Mouse (Mus musculus): ENCODE measurements around the gene Tas2r113.
"Not testable (repeated sequence)": the region's sequence is repeated elsewhere in the genome, so short reads cannot be mapped to it uniquely, and the experiment has no call there.

Gene Tas2r113

GRCm38 (mm10) chr6:132892711-132893110 lies at the start of gene Tas2r113:
Gene Tas2r113 (plus strand): TSS chr6:132893011.
- no peak for DNase-seq

GRCm38 (mm10) chr6:132846842-132847241 lies 46.0 kb upstream of the Tas2r113 start, which contains the start of gene Tas2r123:
Gene Tas2r123 (plus strand): TSS chr6:132847142.
- DNase-seq, result no peak

- no peak for DNase-seq
Observed at GRCm38 (mm10) chr6:132855138-132855537, 37.7 kb upstream of the Tas2r113 start, which contains the start of gene Tas2r116. Gene Tas2r116 (plus strand): TSS chr6:132855438.

- DNase-seq, result no peak
Observed at GRCm38 (mm10) chr6:132867708-132868107, 25.1 kb upstream of the Tas2r113 start, which contains the start of gene Tas2r110. Gene Tas2r110 (plus strand): TSS chr6:132868008.

- DNase-seq, result no peak
Observed at GRCm38 (mm10) chr6:132909351-132909750, 16.5 kb downstream of the Tas2r113 start, which contains the start of gene Tas2r125. Gene Tas2r125 (plus strand): TSS chr6:132909651.

- DNase-seq, result not testable (repeated sequence)
Observed at GRCm38 (mm10) chr6:132941376-132941775, 48.6 kb downstream of the Tas2r113 start.
